ENCODE assay signal across 8 mouse cellular contexts in the genomic region with DNA sequence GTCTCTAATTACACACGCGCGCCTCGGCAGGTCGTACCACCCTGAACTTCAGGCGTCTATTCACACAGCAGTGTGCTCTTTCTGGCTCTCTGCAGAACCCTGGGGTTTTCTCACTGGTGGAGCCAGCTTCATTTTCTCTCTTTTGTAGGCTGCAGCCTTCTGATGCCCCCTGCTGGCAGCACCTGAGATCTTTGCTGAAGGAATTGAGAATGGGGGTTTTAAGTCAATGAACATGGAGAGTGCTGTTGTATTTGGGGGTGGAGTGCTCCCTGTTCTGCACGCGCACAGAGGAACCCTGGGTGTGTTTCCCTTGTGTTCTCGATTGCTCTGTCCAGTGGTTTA. TPM values are rescaled to one million over a fixed set of nuclear protein-coding genes. Genes with fewer than 3 reads are reported as not detected.
DNase-seq lines count a peak whose midpoint lies in the region; ATAC-seq lines count a peak whose summit lies in the region.

No protein-coding gene starts in this region.

- WGBS in midbrain, embryonic 10.5 days, result 5% methylated on average over 9 of the region's 9 CpGs

- peak overlapping the region; percentile 46; the same call in 1 of the 2 replicates for H3K27ac ChIP-seq in midbrain, embryonic 10.5 days (replicated peaks)

- ATAC-seq in erythroblast, adult 5-6 weeks (replicated peaks; ENCODE audit: low FRiP score, poor library complexity, severe bottlenecking), result no peak

- H3K36me3 ChIP-seq in midbrain, embryonic 10.5 days, result no peaks in the 10 kb centered on the region

- peaks cover 16% of the 10 kb centered on the region for H3K4me1 ChIP-seq in midbrain, embryonic 10.5 days

- no peaks in the 10 kb centered on the region for H3K9me3 ChIP-seq in midbrain, embryonic 10.5 days (replicated peaks)

- intact Hi-C loops in left cerebral cortex, postnatal 10 days (cut with DNase I), result loop anchor here (1.0 to 10.0 kb wide), 4 partner anchors 187 to 435 kb away; a partner anchor contains a TSS

- peaks cover 5% of the 10 kb centered on the region; the same call in 1 of the 2 replicates for H3K27me3 ChIP-seq in midbrain, embryonic 10.5 days (ENCODE audit: low read depth, poor library complexity, severe bottlenecking)

- DNase-seq in ZHBTc4 (ENCODE audit: low read depth, low spot score), result peak; percentile 88
- peak; percentile 70 to 72 for DNase-seq in cerebellum, postnatal 36 days
- peak; percentile 79 for DNase-seq in gastrocnemius, postnatal 10 days
- peak; percentile 54 for DNase-seq in induced T-regulatory cell, adult 2 months (ENCODE audit: low read depth)
- peak; percentile 79 to 82 for DNase-seq in left cerebral cortex, postnatal 10 days (ENCODE audit: extremely low spot score in 1 of 2, low spot score in 2 of 2)
- peak; percentile 77 for DNase-seq in midbrain, embryonic 10.5 days (ENCODE audit: low spot score)
- peak; percentile 24 for DNase-seq in skeletal muscle tissue, adult 2 months (ENCODE audit: low read depth, low spot score)

- peak overlapping the region; percentile 16; the same call in 1 of the 2 replicates for H3K4me3 ChIP-seq in midbrain, embryonic 10.5 days

RNA-seq across cellular contexts. Expression of a gene that starts 21.2 kb away (rescaled TPM):
- total RNA-seq in gastrocnemius, postnatal 10 days (2021), result not detected
- not detected for total RNA-seq in left cerebral cortex, postnatal 10 days (2021)
- not detected in 2 replicates for polyA plus RNA-seq in midbrain, embryonic 10.5 days (2016; fragmentation: Nextera tagmentation; extraction: Ambion mirVana)
- not detected in 2 replicates for total RNA-seq in erythroblast, adult 5-6 weeks (2015; ENCODE audit: low replicate concordance)
- 0.17 TPM in 1 of 2 replicates, not detected in the other for total RNA-seq in erythroblast, adult 5-6 weeks (2017; ENCODE audit: low replicate concordance)

Comparison
In these comparisons a context has a peak if more than half of its experiments do, and no peak if none do; other contexts are left out.
1. DNase-seq: peak in every context shown above with its lines; median percentile 88 in ZHBTc4; 80 in left cerebral cortex, postnatal 10 days; 79 in gastrocnemius, postnatal 10 days; 77 in midbrain, embryonic 10.5 days; 71 in cerebellum, postnatal 36 days; 54 in induced T-regulatory cell, adult 2 months; 24 in skeletal muscle tissue, adult 2 months.